Mouse (Mus musculus) heart, postnatal 0 days (tissue): ENCODE data around the gene Sh3bp4. TPM values are rescaled to one million over a fixed set of nuclear protein-coding genes. Genes with fewer than 3 reads are reported as not detected.

ENCODE experiments used
- ATAC-seq: fragments of 200-750 bp; cut with Nextera tagmentation; 2 replicates; pipeline ENCODE4 v1.8.0; 2017; ENCODE audit warnings: low read depth, moderate number of reproducible peaks, moderate library complexity; ENCODE audit not compliant: insufficient read depth
- DNase-seq: peaks from one replicate; pipeline ENCODE4 v3.0.0-alpha.2; 2016; ENCODE audit warnings: low spot score
- H3K27ac ChIP-seq: fragments of 300-500 bp; sonication (generic); 2 replicates; pipeline ENCODE4 v1.5.1; 2014; ENCODE audit warnings: low read depth, mild to moderate bottlenecking
- H3K27me3 ChIP-seq: fragments of 300-500 bp; sonication (generic); 2 replicates; pipeline ENCODE4 v1.6.1; 2014; ENCODE audit warnings: low read length, mixed read lengths; ENCODE audit not compliant: control insufficient read depth, insufficient read depth
- H3K36me3 ChIP-seq: fragments of 300-500 bp; sonication (generic); replicated peaks from 2 replicates; pipeline ENCODE4 v1.6.1; 2014; ENCODE audit warnings: low read length, mixed read lengths; ENCODE audit not compliant: control insufficient read depth, insufficient read depth
- H3K4me1 ChIP-seq: fragments of 300-500 bp; sonication (generic); 2 replicates; pipeline ENCODE4 v1.6.1; 2014; ENCODE audit warnings: antibody characterized with exemption; ENCODE audit not compliant: control insufficient read depth, insufficient read depth
- H3K4me2 ChIP-seq: fragments of 300-500 bp; sonication (generic); 2 replicates; pipeline ENCODE4 v1.6.1; 2014; ENCODE audit warnings: low read depth, mild to moderate bottlenecking, low read length, moderate library complexity
- H3K4me3 ChIP-seq: fragments of 300-500 bp; sonication (generic); 2 replicates; pipeline ENCODE4 v1.5.1; 2014; ENCODE audit warnings: low read depth, low read length
- H3K9ac ChIP-seq: fragments of 300-500 bp; sonication (generic); replicated peaks from 2 replicates; pipeline ENCODE4 v1.6.1; 2014; ENCODE audit warnings: low read depth, low read length, mixed read lengths
- H3K9me3 ChIP-seq: fragments of 300-500 bp; sonication (generic); replicated peaks from 2 replicates; pipeline ENCODE4 v1.6.1; 2016; ENCODE audit warnings: low read length; ENCODE audit not compliant: control insufficient read depth
- CTCF ChIP-seq: IDR thresholded peaks from 2 replicates; pipeline ENCODE4 v1.5.1; 2016; ENCODE audit warnings: antibody characterized with exemption, control low read depth, low read depth
- EP300 ChIP-seq: IDR thresholded peaks from 2 replicates; pipeline ENCODE4 v1.6.1; 2016; ENCODE audit warnings: antibody characterized with exemption, low read depth
- WGBS: fragments of 180-500 bp; shearing (Covaris S2); extraction: QIAGEN DNeasy Blood & Tissue Kit; methylation state at CpG from one replicate; pipeline ENCODE4 v1.1.7; 2014; 5-methylcytosine and 5-hydroxymethylcytosine counted together
- polyA plus RNA-seq: library from polyadenylated mRNA; unstranded; fragments of >200 nt; fragmentation: Nextera tagmentation; extraction: Ambion mirVana; gene quantifications from 2 replicates; pipeline ENCODE4 v1.2.1, GENCODE M21; 2015
- total RNA-seq: library from RNA; depleted of rRNA; stranded (reverse); fragments of >200 nt; gene quantifications from 2 replicates; pipeline ENCODE4 v1.2.3, GENCODE M21; 2014; ENCODE audit warnings: low replicate concordance

Gene Sh3bp4
- total and polyA plus RNA-seq, 2 experiments from 2014 or later, result 15.1 to 50.6 TPM

- Histone ChIP-seq H3K9ac (no peak overlapping the region; the same call in 1 of the 2 replicates), H3K27ac (no peak overlapping the region)
Measured at GRCm38 (mm10) chr1:89076777-89077176, 6.6 kb downstream of the Sh3bp4 start.

GRCm38 (mm10) chr1:89078240-89078639 is 8.0 kb downstream of the Sh3bp4 start:
- H3K27ac ChIP-seq, result peak overlapping the region; percentile 71
- no peak overlapping the region for H3K4me2 ChIP-seq
- 51% methylated on average over 2 of the region's 2 CpGs for WGBS
- ATAC-seq (peak; percentile 50), DNase-seq (no peak)
- H3K36me3 ChIP-seq, result no peaks in the 10 kb centered on the region
- no peak overlapping the region for H3K4me3 ChIP-seq
- no peak for TF ChIP-seq EP300
- TF ChIP-seq CTCF, result no peak
- no peak overlapping the region for H3K9ac ChIP-seq
- peaks cover 45% of the 10 kb centered on the region for H3K4me1 ChIP-seq
- no peaks in the 10 kb centered on the region for H3K27me3 ChIP-seq
- H3K9me3 ChIP-seq, result no peaks in the 10 kb centered on the region

More at GRCm38 (mm10) chr1:89076777-89077176, 6.6 kb downstream of the Sh3bp4 start:
- DNase-seq (no peak), ATAC-seq (no peak)
- Histone ChIP-seq H3K4me2 (no peak overlapping the region), H3K9me3 (no peaks in the 10 kb centered on the region), H3K27me3 (no peaks in the 10 kb centered on the region), H3K4me3 (no peak overlapping the region), H3K4me1 (peaks cover 49% of the 10 kb centered on the region), H3K36me3 (no peaks in the 10 kb centered on the region)
- TF ChIP-seq EP300 (no peak), CTCF (no peak)
- 89% methylated on average over 9 of the region's 9 CpGs for WGBS

GRCm38 (mm10) chr1:89078730-89079129 is 8.5 kb downstream of the Sh3bp4 start:
- ATAC-seq (no peak), DNase-seq (no peak)
- WGBS, result 50% methylated on average over 9 of the region's 9 CpGs
- Histone ChIP-seq H3K9me3 (no peaks in the 10 kb centered on the region), H3K4me2 (no peak overlapping the region), H3K4me3 (no peak overlapping the region), H3K27me3 (no peaks in the 10 kb centered on the region), H3K9ac (no peak overlapping the region), H3K27ac (peak overlapping the region; percentile 71), H3K4me1 (peaks cover 42% of the 10 kb centered on the region), H3K36me3 (no peaks in the 10 kb centered on the region)
- TF ChIP-seq CTCF, result no peak
- no peak for TF ChIP-seq EP300

- H3K27ac ChIP-seq, result peak overlapping the region; percentile 71
- H3K9ac ChIP-seq, result no peak overlapping the region
- H3K9me3 ChIP-seq, result no peaks in the 10 kb centered on the region
- DNase-seq, result no peak
- H3K36me3 ChIP-seq, result no peaks in the 10 kb centered on the region
- no peak for TF ChIP-seq CTCF
- TF ChIP-seq EP300, result no peak
- 58% methylated on average over 2 of the region's 2 CpGs for WGBS
- H3K27me3 ChIP-seq, result no peaks in the 10 kb centered on the region
- ATAC-seq, result no peak
- H3K4me2 ChIP-seq, result no peak overlapping the region
- H3K4me1 ChIP-seq, result peaks cover 42% of the 10 kb centered on the region
- no peak overlapping the region for H3K4me3 ChIP-seq
Measured at GRCm38 (mm10) chr1:89079239-89079638, 9.0 kb downstream of the Sh3bp4 start.

GRCm38 (mm10) chr1:89080371-89080770 is 10.2 kb downstream of the Sh3bp4 start:
- ATAC-seq, result no peak

GRCm38 (mm10) chr1:89080795-89081194 is 10.6 kb downstream of the Sh3bp4 start:
- TF ChIP-seq EP300 (no peak), CTCF (no peak)
- H3K4me2 ChIP-seq, result no peak overlapping the region
- ATAC-seq (no peak), DNase-seq (no peak)
- H3K27ac ChIP-seq, result no peak overlapping the region
- no peaks in the 10 kb centered on the region for H3K27me3 ChIP-seq
- 73% methylated on average over 5 of the region's 5 CpGs for WGBS
- no peaks in the 10 kb centered on the region for H3K9me3 ChIP-seq
- H3K4me3 ChIP-seq, result no peak overlapping the region
- no peaks in the 10 kb centered on the region for H3K36me3 ChIP-seq
- peaks cover 34% of the 10 kb centered on the region for H3K4me1 ChIP-seq
- H3K9ac ChIP-seq, result no peak overlapping the region

More at GRCm38 (mm10) chr1:89080371-89080770, 10.2 kb downstream of the Sh3bp4 start:
- Histone ChIP-seq H3K9ac (no peak overlapping the region), H3K36me3 (no peaks in the 10 kb centered on the region), H3K27ac (no peak overlapping the region), H3K27me3 (no peaks in the 10 kb centered on the region), H3K9me3 (no peaks in the 10 kb centered on the region), H3K4me1 (peaks cover 38% of the 10 kb centered on the region), H3K4me3 (no peak overlapping the region), H3K4me2 (no peak overlapping the region)
- 78% methylated on average over 8 of the region's 8 CpGs for WGBS
- TF ChIP-seq CTCF (no peak), EP300 (no peak)
- no peak for DNase-seq
